Mouse (Mus musculus) cortical plate, adult 2 months (tissue): ENCODE results near the gene Kcnip2. TPM values are rescaled to one million over a fixed set of nuclear protein-coding genes. Genes with fewer than 3 reads are reported as not detected.

Source experiments
- H3K27ac ChIP-seq: fragments of 200-500 bp; 2 replicates; pipeline ENCODE4 v1.5.1; 2012; ENCODE audit warnings: low read length, control low read depth, inconsistent platforms; ENCODE audit not compliant: insufficient read depth
- H3K4me1 ChIP-seq: fragments of 200-500 bp; 2 replicates; pipeline ENCODE4 v1.6.1; 2011; ENCODE audit warnings: low read length; ENCODE audit not compliant: control insufficient read depth, insufficient read depth
- H3K4me3 ChIP-seq: fragments of 200-500 bp; 2 replicates; pipeline ENCODE4 v1.5.1; 2011; ENCODE audit warnings: mild to moderate bottlenecking, low read length, control low read depth; ENCODE audit not compliant: insufficient read depth
- CTCF ChIP-seq: fragments of 200-500 bp; IDR thresholded peaks from 2 replicates; pipeline ENCODE4 v1.5.1; 2011; ENCODE audit warnings: mild to moderate bottlenecking, control low read depth, low read length; ENCODE audit not compliant: insufficient read depth; ENCODE audit errors: extremely low read depth
- POLR2A ChIP-seq: fragments of 200-500 bp; IDR thresholded peaks from 2 replicates; pipeline ENCODE4 v1.6.1; 2011; ENCODE audit warnings: mild to moderate bottlenecking, low read length, control low read depth; ENCODE audit not compliant: insufficient read depth; ENCODE audit errors: extremely low read depth
- polyA plus RNA-seq: library from polyadenylated mRNA; depleted of rRNA; stranded (reverse); fragments of >200 nt; gene quantifications from 2 replicates; pipeline ENCODE4 v1.2.3, GENCODE M21; 2012

Kcnip2 gene
- polyA plus RNA-seq, 1 experiment: 181 TPM

GRCm38 (mm10) chr19:45787450-45787849, 28.4 kb downstream of the Kcnip2 start:
- Histone ChIP-seq H3K27ac (no peak overlapping the region), H3K4me1 (no peaks in the 10 kb centered on the region; the same call in 1 of the 2 replicates), H3K4me3 (no peak overlapping the region)
- TF ChIP-seq POLR2A (no peak), CTCF (no peak)

GRCm38 (mm10) chr19:45785470-45785869, 30.4 kb downstream of the Kcnip2 start:
- Histone ChIP-seq H3K4me1 (peaks cover 4% of the 10 kb centered on the region; the same call in 1 of the 2 replicates), H3K4me3 (no peak overlapping the region), H3K27ac (no peak overlapping the region)
- TF ChIP-seq CTCF (no peak), POLR2A (no peak)

GRCm38 (mm10) chr19:45783933-45784576, 31.8 kb downstream of the Kcnip2 start:
- Histone ChIP-seq H3K4me1 (peaks cover 8% of the 10 kb centered on the region), H3K27ac (peak overlapping the region; percentile 26; the same call in 1 of the 2 replicates), H3K4me3 (peak overlapping the region; percentile 35)
- no peak for TF ChIP-seq CTCF
- no peak for TF ChIP-seq POLR2A

- TF ChIP-seq POLR2A: peak; percentile 90
- TF ChIP-seq CTCF: no peak
- H3K27ac ChIP-seq: peak within 1 kb of the TSS; percentile 88
- H3K4me3 ChIP-seq: peak within 1 kb of the TSS; percentile 93
- H3K4me1 ChIP-seq: peaks cover 8% of the 10 kb centered on the region
Measured at GRCm38 (mm10) chr19:45783181-45783932, 32.5 kb downstream of the Kcnip2 start, which contains the start of gene Mgea5. Mgea5 (minus strand) TSS chr19:45783837.

GRCm38 (mm10) chr19:45782315-45783001, 33.4 kb downstream of the Kcnip2 start:
- TF ChIP-seq POLR2A: 0 out of 2 replicates have a peak, but pooled peaks have one; percentile 8
- no peak for TF ChIP-seq CTCF
- H3K27ac ChIP-seq: peak overlapping the region; percentile 88
- peak overlapping the region; percentile 93 for H3K4me3 ChIP-seq
- peaks cover 9% of the 10 kb centered on the region for H3K4me1 ChIP-seq

- Histone ChIP-seq H3K4me1 (peaks cover 9% of the 10 kb centered on the region), H3K27ac (no peak overlapping the region), H3K4me3 (peak overlapping the region; percentile 93)
- TF ChIP-seq POLR2A (no peak), CTCF (0 out of 2 replicates have a peak, but pooled peaks have one; percentile 0)
Measured at GRCm38 (mm10) chr19:45781676-45782075, 34.2 kb downstream of the Kcnip2 start.

GRCm38 (mm10) chr19:45780350-45780915, 35.4 kb downstream of the Kcnip2 start:
- H3K4me1 ChIP-seq: peaks cover 9% of the 10 kb centered on the region
- no peak overlapping the region for H3K27ac ChIP-seq
- TF ChIP-seq POLR2A (no peak), CTCF (no peak)
- H3K4me3 ChIP-seq: peak overlapping the region; percentile 93; the same call in 1 of the 2 replicates

- no peak overlapping the region for H3K27ac ChIP-seq
- H3K4me3 ChIP-seq: no peak overlapping the region
- peaks cover 10% of the 10 kb centered on the region for H3K4me1 ChIP-seq
- TF ChIP-seq POLR2A: no peak
- no peak for TF ChIP-seq CTCF
Measured at GRCm38 (mm10) chr19:45775486-45775885, 40.4 kb downstream of the Kcnip2 start.

GRCm38 (mm10) chr19:45771501-45771900, 44.4 kb downstream of the Kcnip2 start:
- TF ChIP-seq CTCF: no peak
- no peak for TF ChIP-seq POLR2A
- H3K4me3 ChIP-seq: no peak overlapping the region
- no peak overlapping the region for H3K27ac ChIP-seq
- peaks cover 5% of the 10 kb centered on the region for H3K4me1 ChIP-seq
